Mouse (Mus musculus) heart, adult 2 months (tissue): ENCODE measurements around the gene Atf1. TPM values are rescaled to one million over a fixed set of nuclear protein-coding genes. Genes with fewer than 3 reads are reported as not detected.
"Not testable (repeated sequence)": the region's sequence is repeated elsewhere in the genome, so short reads cannot be mapped to it uniquely, and the experiment has no call there.

Experiments
- DNase-seq, 2 experiments: peaks; one replicate each; pipeline ENCODE4 v3.0.0; 2021
- H3K27ac ChIP-seq: fragments of 200-600 bp; 2 replicates; pipeline ENCODE4 v1.8.1; 2022
- H3K27me3 ChIP-seq: fragments of 200-500 bp; 2 replicates; pipeline ENCODE4 v1.6.1; 2012; ENCODE audit warnings: mild to moderate bottlenecking, low read length, inconsistent platforms, mixed read lengths; ENCODE audit not compliant: control insufficient read depth, insufficient read depth
- H3K36me3 ChIP-seq: fragments of 200-500 bp; 2 replicates; pipeline ENCODE4 v1.6.1; 2012; ENCODE audit warnings: low read length, inconsistent platforms; ENCODE audit not compliant: control insufficient read depth, insufficient read depth
- H3K4me1 ChIP-seq: fragments of 200-500 bp; 2 replicates; pipeline ENCODE4 v1.6.1; 2011; ENCODE audit warnings: low read length; ENCODE audit not compliant: control insufficient read depth, insufficient read depth
- H3K4me3 ChIP-seq: fragments of 200-600 bp; 2 replicates; pipeline ENCODE4 v1.8.1; 2022
- H3K79me2 ChIP-seq: fragments of 200-500 bp; replicated peaks from 2 replicates; pipeline ENCODE4 v1.6.1; 2012; ENCODE audit warnings: mild to moderate bottlenecking, inconsistent platforms, low read length, moderate library complexity, mixed read lengths; ENCODE audit not compliant: control insufficient read depth, insufficient read depth
- H3K9ac ChIP-seq: fragments of 200-500 bp; 2 replicates; pipeline ENCODE4 v1.6.1; 2012; ENCODE audit warnings: low read depth, mild to moderate bottlenecking, control low read depth, inconsistent platforms, low read length, mixed read lengths
- CTCF ChIP-seq: fragments of 200-600 bp; IDR thresholded peaks from 2 replicates; pipeline ENCODE4 v1.8.1; 2022; ENCODE audit warnings: antibody characterized with exemption, mild to moderate bottlenecking, moderate library complexity
- EP300 ChIP-seq: fragments of 200-500 bp; IDR thresholded peaks from 2 replicates; pipeline ENCODE4 v1.6.1; 2011; ENCODE audit warnings: low read depth, low read length, control low read depth; ENCODE audit not compliant: insufficient read depth
- POLR2A ChIP-seq: fragments of 200-500 bp; IDR thresholded peaks from 2 replicates; pipeline ENCODE4 v1.6.1; 2011; ENCODE audit warnings: mild to moderate bottlenecking, low read depth, low read length, control low read depth; ENCODE audit not compliant: insufficient read depth
- WGBS: fragments of 180-500 bp; shearing (Covaris S2); methylation state at CpG from one replicate; pipeline ENCODE4 v1.1.7; 2018; 5-methylcytosine and 5-hydroxymethylcytosine counted together
- intact Hi-C: fragments of 180-260 bp; cut with DNase I; formaldehyde crosslinking; loops from one replicate; pipeline ENCODE4 v1.15.1; 2025
- polyA plus RNA-seq: library from polyadenylated mRNA; depleted of rRNA; stranded (reverse); fragments of >200 nt; gene quantifications from 2 replicates; pipeline ENCODE4 v1.2.3, GENCODE M21; 2012
- total RNA-seq, 2 experiments: library from RNA; stranded (reverse); gene quantifications; 2 replicates each; pipeline ENCODE4 v1.2.3; 2021

The Atf1 gene
- total and polyA plus RNA-seq, 3 experiments, result 50.7 to 54.2 (median 53.9) TPM

GRCm38 (mm10) chr15:100247296-100247695 lies 19.7 kb downstream of the Atf1 start:
- H3K4me1 ChIP-seq, result no peaks in the 10 kb centered on the region
- no peak for DNase-seq
- H3K27me3 ChIP-seq, result no peaks in the 10 kb centered on the region
- no peak overlapping the region for H3K4me3 ChIP-seq
- H3K36me3 ChIP-seq, result peaks cover 9% of the 10 kb centered on the region
- no peak overlapping the region for H3K9ac ChIP-seq
- no peak overlapping the region for H3K27ac ChIP-seq
- peaks cover 1% of the 10 kb centered on the region; the same call in 1 of the 2 replicates for H3K79me2 ChIP-seq
- TF ChIP-seq POLR2A, result no peak
- no peak for TF ChIP-seq EP300
- TF ChIP-seq CTCF, result no peak
- WGBS, result 94% methylated on average over 9 of the region's 9 CpGs
- intact Hi-C loops, result no loop called here

DNA sequence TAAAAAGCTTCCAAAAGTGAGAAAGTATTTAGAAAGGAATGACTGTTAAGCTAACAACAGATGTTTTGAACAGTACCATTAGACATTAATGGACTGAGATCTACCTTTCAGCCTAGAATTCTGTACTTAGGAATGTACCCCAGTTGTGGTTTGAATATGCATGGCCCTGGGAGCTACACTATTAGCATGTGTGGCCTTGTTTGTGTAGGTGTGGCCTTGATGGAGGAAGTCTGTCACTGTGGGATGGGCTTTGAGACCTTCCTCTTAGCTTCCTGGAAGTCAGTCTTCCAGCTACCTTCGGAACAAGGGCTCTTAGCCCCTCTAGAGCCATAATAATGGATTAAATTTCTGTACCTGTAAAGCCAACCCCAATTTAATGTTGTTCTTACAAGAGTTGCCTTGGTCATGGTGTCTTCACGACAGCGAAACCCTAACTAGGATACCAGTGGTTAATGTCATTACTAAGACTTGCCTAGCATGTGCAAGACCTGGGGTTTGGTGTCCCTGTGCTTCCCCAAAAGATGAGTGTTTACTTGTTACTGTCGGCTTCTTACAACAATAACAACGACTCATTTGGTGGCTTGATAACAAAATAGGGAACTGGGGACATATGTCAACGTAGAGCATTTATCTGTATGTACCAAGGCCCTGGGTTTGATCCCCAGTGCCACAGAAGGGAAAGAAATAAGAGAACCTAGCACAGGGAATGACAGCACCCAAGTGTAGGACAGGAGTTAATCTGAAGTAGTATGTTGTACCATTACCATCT lies 21.2 kb downstream of the Atf1 start:
- no peak overlapping the region for H3K27ac ChIP-seq
- no peaks in the 10 kb centered on the region for H3K27me3 ChIP-seq
- peaks cover 9% of the 10 kb centered on the region for H3K36me3 ChIP-seq
- H3K79me2 ChIP-seq, result peaks cover 1% of the 10 kb centered on the region; the same call in 1 of the 2 replicates
- TF ChIP-seq CTCF (no peak), EP300 (no peak)
- no peak for DNase-seq
- H3K4me1 ChIP-seq, result no peaks in the 10 kb centered on the region
- 85% methylated on average over 6 of the region's 6 CpGs for whole genome bisulfite sequencing
- no peak overlapping the region for H3K4me3 ChIP-seq
- intact Hi-C loops, result no loop called here
- H3K9ac ChIP-seq, result no peak overlapping the region

- 83% methylated on average over 6 of the region's 6 CpGs for WGBS
- intact Hi-C loops, result no loop called here
Observed at GRCm38 (mm10) chr15:100251153-100251780, 23.6 kb downstream of the Atf1 start.

GRCm38 (mm10) chr15:100256386-100256785 lies 28.8 kb downstream of the Atf1 start:
- WGBS, result 76% methylated on average over 6 of the region's 6 CpGs
- no peaks in the 10 kb centered on the region for H3K4me1 ChIP-seq
- H3K36me3 ChIP-seq, result peaks cover 4% of the 10 kb centered on the region
- no peaks in the 10 kb centered on the region for H3K27me3 ChIP-seq
- TF ChIP-seq POLR2A (no peak), CTCF (no peak), EP300 (no peak)
- no peak overlapping the region for H3K27ac ChIP-seq
- no peak overlapping the region for H3K9ac ChIP-seq
- DNase-seq, result no peak
- H3K4me3 ChIP-seq, result no peak overlapping the region
- intact Hi-C loops, result no loop called here
- H3K79me2 ChIP-seq, result no peaks in the 10 kb centered on the region

More at GRCm38 (mm10) chr15:100251153-100251780, 23.6 kb downstream of the Atf1 start:
- Histone ChIP-seq H3K4me3 (no peak overlapping the region), H3K4me1 (no peaks in the 10 kb centered on the region), H3K36me3 (peaks cover 12% of the 10 kb centered on the region), H3K27ac (no peak overlapping the region), H3K27me3 (no peaks in the 10 kb centered on the region), H3K79me2 (no peaks in the 10 kb centered on the region), H3K9ac (no peak overlapping the region)
- no peak for TF ChIP-seq POLR2A
- TF ChIP-seq EP300, result no peak
- TF ChIP-seq CTCF, result no peak
- DNase-seq, result no peak

DNA sequence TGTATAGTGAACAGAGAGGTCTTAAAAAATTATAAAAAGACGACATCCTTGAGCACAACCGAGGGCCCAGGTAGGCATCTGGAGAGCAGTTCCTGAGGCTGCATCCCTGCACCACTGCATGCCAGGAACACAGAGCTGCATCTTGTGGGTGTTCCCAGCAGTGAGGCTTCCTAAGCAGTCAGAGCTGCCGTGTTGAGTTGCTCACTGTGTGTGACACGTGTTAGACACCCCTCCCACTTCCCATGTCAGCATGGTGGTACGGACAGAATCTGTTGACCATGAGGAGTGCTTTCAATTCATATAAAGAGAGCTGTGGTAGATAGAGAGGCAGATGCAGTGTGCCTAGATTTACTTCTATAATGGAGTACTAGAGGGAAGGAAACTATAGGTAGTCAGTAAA lies 29.7 kb downstream of the Atf1 start:
- WGBS, result 76% methylated on average over 5 of the region's 5 CpGs
- Histone ChIP-seq H3K4me1 (no peaks in the 10 kb centered on the region), H3K9ac (no peak overlapping the region), H3K27me3 (no peaks in the 10 kb centered on the region), H3K27ac (no peak overlapping the region), H3K36me3 (peaks cover 3% of the 10 kb centered on the region; the same call in 1 of the 2 replicates), H3K4me3 (no peak overlapping the region), H3K79me2 (no peaks in the 10 kb centered on the region)
- DNase-seq, result no peak
- intact Hi-C loops, result no loop called here
- TF ChIP-seq POLR2A (no peak), EP300 (no peak), CTCF (no peak)

DNA sequence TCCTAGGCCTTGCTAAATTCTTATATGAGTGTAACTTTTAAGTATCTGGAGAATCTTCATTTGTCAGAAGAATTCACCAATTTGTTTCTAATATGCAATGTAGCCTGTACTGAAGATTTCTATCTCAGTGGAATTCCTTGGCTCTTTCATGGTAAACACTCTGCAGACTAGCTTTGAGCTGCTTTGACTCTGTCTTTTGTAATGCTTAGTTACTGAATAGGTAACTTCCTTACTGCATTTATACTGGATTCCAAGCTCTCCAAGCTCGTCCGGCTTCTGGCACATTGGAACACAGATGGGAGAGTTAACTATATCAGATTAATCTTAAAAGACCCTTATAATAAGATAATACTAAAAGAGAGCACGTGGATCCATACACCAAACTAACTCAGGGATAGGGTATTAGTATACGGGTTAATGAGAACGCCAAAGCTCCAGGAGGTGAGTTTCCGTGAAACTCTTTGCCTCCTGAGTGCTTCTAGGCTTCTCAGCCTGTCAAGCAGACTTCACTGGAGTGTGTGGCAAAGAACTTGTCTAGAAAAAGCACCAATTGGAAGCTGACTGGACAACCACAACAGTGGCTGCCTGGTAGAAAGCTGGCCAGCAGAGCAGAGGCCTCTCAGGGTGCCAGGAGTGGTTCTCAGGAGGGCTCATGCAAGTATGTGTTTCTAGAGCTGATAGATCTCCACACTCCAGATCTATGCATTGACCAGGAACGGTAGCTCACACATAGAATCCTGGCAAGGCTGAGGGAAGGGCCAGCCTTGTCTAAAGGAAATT lies 31.2 kb downstream of the Atf1 start:
- H3K4me1 ChIP-seq, result no peaks in the 10 kb centered on the region
- H3K9ac ChIP-seq, result no peak overlapping the region
- TF ChIP-seq CTCF, result no peak
- TF ChIP-seq POLR2A, result no peak
- no peak for TF ChIP-seq EP300
- H3K27ac ChIP-seq, result no peak overlapping the region
- intact Hi-C loops, result no loop called here
- WGBS, result 94% methylated on average over 7 of the region's 7 CpGs
- no peak overlapping the region for H3K4me3 ChIP-seq
- no peaks in the 10 kb centered on the region for H3K27me3 ChIP-seq
- H3K79me2 ChIP-seq, result no peaks in the 10 kb centered on the region
- DNase-seq, result no peak
- peaks cover 3% of the 10 kb centered on the region; the same call in 1 of the 2 replicates for H3K36me3 ChIP-seq

DNA sequence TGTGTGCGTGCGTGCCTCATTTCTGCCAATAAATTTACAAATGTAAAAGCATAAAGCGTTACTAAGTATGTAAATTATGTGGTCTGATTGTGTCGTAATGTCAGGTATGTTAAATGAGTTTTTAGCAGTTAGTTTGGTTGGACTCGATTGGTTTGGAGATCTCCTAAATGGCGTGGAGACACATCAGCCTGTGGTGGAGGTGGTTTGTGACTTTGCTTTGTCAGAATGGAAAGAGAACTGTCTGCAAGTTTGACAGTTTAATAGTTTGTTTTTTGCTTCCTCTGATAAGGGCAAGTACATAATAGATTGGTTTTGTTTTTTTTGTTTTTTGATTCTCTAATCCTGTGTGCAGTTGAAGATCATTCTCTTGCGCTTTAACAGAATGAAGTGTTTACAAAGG lies 32.7 kb downstream of the Atf1 start:
- not testable (repeated sequence) for H3K4me1 ChIP-seq, H3K4me3 ChIP-seq, H3K36me3 ChIP-seq, H3K79me2 ChIP-seq, H3K27me3 ChIP-seq, H3K9ac ChIP-seq, DNase-seq, H3K27ac ChIP-seq
- intact Hi-C loops, result loop anchor here (5.0 to 10.0 kb wide), 2 partner anchors 64 to 197 kb away; no protein-coding TSS in a partner anchor
- WGBS, result 78% methylated on average over 5 of the region's 7 CpGs
